Mouse (Mus musculus): ENCODE data around the gene Pygo2. TPM values are rescaled to one million over a fixed set of nuclear protein-coding genes. Genes with fewer than 3 reads are reported as not detected.

Pygo2 gene
- polyA plus RNA-seq, 1 experiment from 2014 or later, result 30.3 TPM

DNA sequence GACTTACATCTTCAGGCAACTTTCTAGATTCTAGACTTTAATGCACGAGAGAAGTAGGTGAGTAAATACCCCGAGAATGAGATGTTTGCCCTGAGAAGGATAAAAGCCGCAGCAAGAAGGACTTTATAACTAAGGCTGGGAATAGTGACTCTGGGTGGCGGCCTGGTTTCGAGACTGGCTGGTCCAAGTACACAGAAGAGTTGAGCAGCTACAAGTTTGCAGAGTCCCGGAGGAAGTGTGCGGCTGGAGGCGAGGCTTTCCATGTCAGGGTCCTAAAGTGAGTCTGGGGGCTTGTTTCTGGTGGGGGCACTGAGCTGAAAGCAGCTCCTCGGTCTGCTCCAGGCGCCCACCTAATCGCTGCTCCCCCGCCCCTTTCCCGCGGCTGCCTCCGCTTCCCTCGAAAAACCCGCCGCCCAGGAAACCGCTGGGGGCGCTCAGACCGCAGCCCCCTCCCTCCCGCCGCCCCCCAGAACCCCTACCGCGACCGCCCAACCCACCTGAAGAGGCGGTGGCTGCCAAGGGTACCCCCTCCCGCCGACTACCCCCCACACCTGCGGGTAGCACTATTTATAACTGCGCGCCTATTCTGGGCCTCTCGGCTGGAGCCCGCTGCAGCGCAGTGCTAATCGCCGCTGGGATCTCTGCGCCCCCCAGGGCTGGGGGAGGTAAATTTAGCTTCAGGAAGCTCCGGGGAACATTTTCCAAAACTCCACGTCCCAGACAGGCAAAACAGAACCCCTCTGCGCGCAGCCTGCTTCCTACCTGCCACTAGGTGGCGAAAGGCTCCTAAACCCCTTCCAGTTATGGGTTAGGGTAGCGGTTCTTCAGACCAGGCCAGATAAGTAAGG is 34.0 kb upstream of the Pygo2 start:
- TF ChIP-seq CTCF (IDR thresholded peaks at IDR 0.05; ENCODE audit: low read depth), result peak; percentile 94
- under 1% methylated on average over 41 of the region's 44 CpGs for WGBS
- Histone ChIP-seq H3K9me3 (replicated peaks; ENCODE audit: low read length) (no peaks in the 10 kb centered on the region), H3K4me2 (ENCODE audit: low read length) (peak overlapping the region; percentile 99), H3K27ac (peak overlapping the region; percentile 91), H3K4me3 (replicated peaks; ENCODE audit: low read depth, low read length) (peak overlapping the region; percentile 51), H3K36me3 (ENCODE audit: insufficient read depth, low read length) (no peaks in the 10 kb centered on the region), H3K9ac (ENCODE audit: low read depth, low read length) (peak overlapping the region; percentile 58), H3K27me3 (ENCODE audit: insufficient read depth, low read length) (no peaks in the 10 kb centered on the region), H3K4me1 (replicated peaks; ENCODE audit: insufficient read depth, low read length) (peaks cover 17% of the 10 kb centered on the region)
- DNase-seq (ENCODE audit: low spot score) (peak; percentile 93), ATAC-seq (replicated peaks; ENCODE audit: low FRiP score, low read depth) (no peak)

DNA sequence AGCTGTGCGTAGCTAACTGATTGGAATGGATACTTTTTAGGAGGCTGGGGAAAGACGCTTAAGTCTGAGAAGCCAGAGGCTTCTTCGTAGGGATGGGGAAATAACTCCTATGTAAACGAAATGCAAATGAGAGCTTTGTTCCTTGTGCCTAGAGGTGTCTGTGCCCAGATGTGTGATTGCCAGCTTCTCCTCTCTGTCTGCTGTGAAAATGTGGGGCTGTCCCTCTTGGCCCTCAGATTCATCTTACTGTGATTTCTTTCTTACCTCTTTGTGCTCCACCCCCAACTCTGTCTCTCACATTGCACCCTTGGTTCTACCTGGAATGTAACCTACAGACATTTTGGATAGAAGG is 33.4 kb upstream of the Pygo2 start:
- TF ChIP-seq CTCF (IDR thresholded peaks at IDR 0.05; ENCODE audit: low read depth), result no peak
- peak overlapping the region; percentile 99 for H3K4me2 ChIP-seq (ENCODE audit: low read length)
- peaks cover 11% of the 10 kb centered on the region for H3K4me1 ChIP-seq (replicated peaks; ENCODE audit: insufficient read depth, low read length)
- WGBS, result 4% methylated on average over 4 of the region's 4 CpGs
- H3K9ac ChIP-seq (ENCODE audit: low read depth, low read length), result peak overlapping the region; percentile 58; the same call in 1 of the 2 replicates
- no peak for DNase-seq (ENCODE audit: low spot score)
- 0 out of 2 replicates have a peak, but pooled peaks cover 3% of the 10 kb centered on the region for H3K36me3 ChIP-seq (ENCODE audit: insufficient read depth, low read length)
- no peaks in the 10 kb centered on the region for H3K27me3 ChIP-seq (ENCODE audit: insufficient read depth, low read length)
- no peaks in the 10 kb centered on the region for H3K9me3 ChIP-seq (replicated peaks; ENCODE audit: low read length)
- H3K27ac ChIP-seq, result no peak overlapping the region
- no peak for ATAC-seq (replicated peaks; ENCODE audit: low FRiP score, low read depth)
- peak overlapping the region; percentile 51; the same call in 1 of the 2 replicates for H3K4me3 ChIP-seq (replicated peaks; ENCODE audit: low read depth, low read length)

DNA sequence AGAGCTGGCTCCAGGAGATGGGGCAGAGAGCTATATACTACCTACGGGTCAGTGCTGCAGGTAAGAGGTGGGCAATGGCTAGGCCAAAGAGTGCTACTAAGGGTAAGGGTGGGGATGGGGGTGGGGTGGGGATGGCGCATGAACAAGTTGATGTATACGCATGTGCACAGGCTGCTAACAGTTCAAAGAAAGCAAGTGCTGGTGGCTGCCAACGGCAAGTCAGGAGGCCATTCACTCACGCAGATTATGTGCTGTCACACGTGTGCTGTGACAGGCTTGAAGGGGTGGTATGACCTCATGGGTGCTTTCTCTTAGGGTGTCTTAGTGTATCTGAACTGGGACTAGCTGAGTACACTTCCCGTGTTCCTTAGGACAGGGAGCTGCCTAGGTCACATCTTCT is 28.7 kb upstream of the Pygo2 start:
- Histone ChIP-seq H3K4me3 (replicated peaks; ENCODE audit: low read depth, low read length) (no peak overlapping the region), H3K9ac (ENCODE audit: low read depth, low read length) (no peak overlapping the region), H3K27me3 (ENCODE audit: insufficient read depth, low read length) (no peaks in the 10 kb centered on the region), H3K4me1 (replicated peaks; ENCODE audit: insufficient read depth, low read length) (no peaks in the 10 kb centered on the region), H3K4me2 (ENCODE audit: low read length) (no peak overlapping the region), H3K9me3 (replicated peaks; ENCODE audit: low read length) (no peaks in the 10 kb centered on the region), H3K36me3 (ENCODE audit: insufficient read depth, low read length) (peaks cover 26% of the 10 kb centered on the region), H3K27ac (no peak overlapping the region)
- DNase-seq (ENCODE audit: low spot score) (no peak), ATAC-seq (replicated peaks; ENCODE audit: low FRiP score, low read depth) (no peak)
- 85% methylated on average over 7 of the region's 7 CpGs for WGBS
- TF ChIP-seq CTCF (IDR thresholded peaks at IDR 0.05; ENCODE audit: low read depth), result no peak

DNA sequence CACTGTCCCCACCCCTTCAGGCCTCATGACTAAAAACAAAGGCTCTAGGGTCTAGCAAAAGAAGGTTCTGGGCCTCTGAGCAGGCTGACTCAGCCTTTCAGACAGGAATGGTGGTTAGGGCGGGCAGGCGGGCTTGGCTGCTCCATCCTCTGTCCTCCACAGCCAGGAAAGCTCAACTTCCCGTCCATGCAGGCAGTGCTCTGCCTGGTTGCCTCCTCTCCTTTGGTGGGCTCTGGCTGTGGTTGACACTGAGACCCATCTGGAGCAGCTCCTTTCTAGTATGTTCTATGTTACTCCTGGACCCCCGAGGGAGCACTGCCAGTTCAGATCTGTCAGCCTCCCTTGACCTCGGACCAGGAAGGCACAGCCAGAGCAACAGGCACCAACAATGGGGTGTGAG is 27.3 kb upstream of the Pygo2 start, which contains the start of gene Lenep:
Gene Lenep (minus strand): TSS at position 101 of the 400 bp plus-strand sequence.
- no peaks in the 10 kb centered on the region for H3K4me1 ChIP-seq (replicated peaks; ENCODE audit: insufficient read depth, low read length)
- H3K4me2 ChIP-seq (ENCODE audit: low read length), result no peak within 1 kb of the TSS
- no peak within 1 kb of the TSS for H3K27ac ChIP-seq
- no peaks in the 10 kb centered on the region for H3K9me3 ChIP-seq (replicated peaks; ENCODE audit: low read length)
- ATAC-seq (replicated peaks; ENCODE audit: low FRiP score, low read depth) (no peak), DNase-seq (ENCODE audit: low spot score) (no peak)
- H3K4me3 ChIP-seq (replicated peaks; ENCODE audit: low read depth, low read length), result no peak within 1 kb of the TSS
- peaks cover 30% of the 10 kb centered on the region for H3K36me3 ChIP-seq (ENCODE audit: insufficient read depth, low read length)
- H3K27me3 ChIP-seq (ENCODE audit: insufficient read depth, low read length), result no peaks in the 10 kb centered on the region
- 74% methylated on average over 5 of the region's 5 CpGs for WGBS
- no peak for TF ChIP-seq CTCF (IDR thresholded peaks at IDR 0.05; ENCODE audit: low read depth)
- no peak within 1 kb of the TSS for H3K9ac ChIP-seq (ENCODE audit: low read depth, low read length)

DNA sequence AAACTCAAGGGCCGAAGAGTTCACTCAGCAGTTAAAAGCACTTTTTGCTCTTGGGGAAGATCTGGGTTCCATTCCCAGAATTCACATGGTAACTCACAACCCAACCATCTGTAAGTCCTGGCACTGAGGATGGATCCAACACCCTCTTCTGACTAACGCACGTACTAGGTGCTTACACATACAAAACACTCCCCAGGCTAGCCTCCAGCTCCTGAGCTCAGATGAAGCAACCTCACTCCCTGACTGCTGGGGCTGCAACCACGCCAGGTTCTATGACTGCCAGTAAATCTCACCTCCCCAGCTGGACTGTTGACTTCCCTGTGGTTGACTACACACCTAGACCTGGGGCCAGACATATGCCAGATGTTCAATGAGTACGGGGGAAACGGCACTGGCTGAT is 23.1 kb upstream of the Pygo2 start:
- Histone ChIP-seq H3K27me3 (ENCODE audit: insufficient read depth, low read length) (no peaks in the 10 kb centered on the region), H3K9me3 (replicated peaks; ENCODE audit: low read length) (no peaks in the 10 kb centered on the region), H3K4me1 (replicated peaks; ENCODE audit: insufficient read depth, low read length) (peaks cover 8% of the 10 kb centered on the region), H3K36me3 (ENCODE audit: insufficient read depth, low read length) (peaks cover 25% of the 10 kb centered on the region), H3K4me3 (replicated peaks; ENCODE audit: low read depth, low read length) (no peak overlapping the region), H3K9ac (ENCODE audit: low read depth, low read length) (no peak overlapping the region), H3K4me2 (ENCODE audit: low read length) (no peak overlapping the region), H3K27ac (no peak overlapping the region)
- 88% methylated on average over 6 of the region's 6 CpGs for WGBS
- DNase-seq (ENCODE audit: low spot score), result no peak
- TF ChIP-seq CTCF (IDR thresholded peaks at IDR 0.05; ENCODE audit: low read depth), result no peak
- ATAC-seq (replicated peaks; ENCODE audit: low FRiP score, low read depth), result no peak

DNA sequence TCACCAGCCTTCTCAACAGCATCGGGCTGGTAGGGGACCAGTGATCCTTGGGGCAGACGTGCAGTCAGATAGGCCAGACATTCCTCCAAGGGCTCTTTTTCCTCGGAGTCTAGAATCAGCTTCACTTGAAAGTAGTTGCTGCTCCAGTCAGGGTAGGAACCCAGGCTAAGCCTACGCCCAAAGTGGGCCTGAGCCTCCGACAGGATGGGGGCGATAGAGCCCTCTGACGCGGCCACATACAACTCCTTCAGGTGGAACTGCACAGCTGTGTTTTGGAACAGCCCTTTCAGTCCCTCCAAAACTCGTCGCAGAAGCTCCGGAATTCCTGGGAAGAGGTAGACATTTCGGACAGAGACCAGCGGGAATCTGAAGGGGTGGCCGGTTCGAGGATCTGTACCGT is 21.6 kb upstream of the Pygo2 start:
- Histone ChIP-seq H3K27me3 (ENCODE audit: insufficient read depth, low read length) (no peaks in the 10 kb centered on the region), H3K4me1 (replicated peaks; ENCODE audit: insufficient read depth, low read length) (peaks cover 8% of the 10 kb centered on the region), H3K9ac (ENCODE audit: low read depth, low read length) (no peak overlapping the region), H3K36me3 (ENCODE audit: insufficient read depth, low read length) (peaks cover 15% of the 10 kb centered on the region; the same call in 1 of the 2 replicates), H3K27ac (no peak overlapping the region), H3K4me2 (ENCODE audit: low read length) (no peak overlapping the region), H3K9me3 (replicated peaks; ENCODE audit: low read length) (no peaks in the 10 kb centered on the region), H3K4me3 (replicated peaks; ENCODE audit: low read depth, low read length) (no peak overlapping the region)
- DNase-seq (ENCODE audit: low spot score), result no peak
- 70% methylated on average over 16 of the region's 16 CpGs for WGBS
- TF ChIP-seq CTCF (IDR thresholded peaks at IDR 0.05; ENCODE audit: low read depth), result no peak
- ATAC-seq (replicated peaks; ENCODE audit: low FRiP score, low read depth), result no peak

All from kidney, postnatal 0 days (tissue).